Mouse (Mus musculus): Measurements from ENCODE around the gene Pdia3. TPM values are rescaled to one million over a fixed set of nuclear protein-coding genes. Genes with fewer than 3 reads are reported as not detected.
"Not testable (repeated sequence)": the region's sequence is repeated elsewhere in the genome, so short reads cannot be mapped to it uniquely, and the experiment has no call there.

Gene Pdia3
- polyA plus RNA-seq, 1 experiment from 2014 or later = 811 TPM

DNA sequence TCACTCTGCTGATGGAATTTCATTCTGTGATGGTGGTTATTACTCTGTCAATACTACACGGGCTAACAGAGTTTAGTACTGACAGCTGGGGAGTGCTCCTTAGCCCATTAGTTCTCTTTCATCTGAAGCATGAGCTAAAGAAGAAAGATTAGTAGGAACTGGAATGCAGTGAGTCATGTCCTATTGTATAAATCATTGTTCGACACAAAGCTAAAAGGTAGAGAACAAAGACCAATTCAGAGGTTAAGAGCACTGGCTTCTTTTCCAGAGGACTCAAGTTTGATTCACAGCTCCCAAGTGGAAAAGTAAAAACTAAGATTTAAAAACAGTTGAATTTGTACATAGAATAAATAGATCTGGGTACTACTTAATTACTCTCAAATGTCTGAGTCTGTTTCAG, 46.5 kb downstream of the Pdia3 start:
- Histone ChIP-seq H3K4me2 (no peak overlapping the region), H3K27ac (no peak overlapping the region), H3K9me3 (replicated peaks) (no peaks in the 10 kb centered on the region), H3K9ac (no peak overlapping the region), H3K36me3 (peaks cover 30% of the 10 kb centered on the region), H3K27me3 (no peaks in the 10 kb centered on the region), H3K4me3 (replicated peaks) (no peak overlapping the region), H3K4me1 (peaks cover 12% of the 10 kb centered on the region)
- 43% methylated on average over 2 of the region's 2 CpGs for WGBS
- ATAC-seq (replicated peaks; ENCODE audit: low FRiP score) = no peak

DNA sequence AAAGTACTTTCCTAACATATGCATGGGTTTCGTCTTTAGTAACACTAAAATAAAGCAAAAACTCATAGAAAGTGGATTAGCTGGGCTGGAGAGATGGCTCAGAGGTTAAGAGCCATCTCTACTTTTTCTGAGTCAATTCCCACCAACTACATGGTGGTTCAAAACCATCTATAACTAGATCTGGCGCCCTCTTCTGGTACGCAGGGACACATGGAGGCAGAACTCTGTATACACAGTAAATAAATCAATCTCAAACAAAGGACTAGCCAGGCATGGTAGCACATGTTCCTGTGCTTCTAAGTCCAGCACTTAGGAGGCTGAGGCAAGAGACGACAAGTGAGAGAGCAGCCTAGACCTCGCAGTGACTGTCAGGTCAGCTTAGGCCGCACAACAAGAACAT, 55.4 kb downstream of the Pdia3 start:
- H3K36me3 ChIP-seq; H3K4me2 ChIP-seq; H3K27me3 ChIP-seq; ATAC-seq (replicated peaks; ENCODE audit: low FRiP score); H3K9ac ChIP-seq; H3K4me1 ChIP-seq; H3K4me3 ChIP-seq (replicated peaks); H3K27ac ChIP-seq; H3K9me3 ChIP-seq (replicated peaks): not testable (repeated sequence)
- 66% methylated on average over 3 of the region's 6 CpGs for WGBS

DNA sequence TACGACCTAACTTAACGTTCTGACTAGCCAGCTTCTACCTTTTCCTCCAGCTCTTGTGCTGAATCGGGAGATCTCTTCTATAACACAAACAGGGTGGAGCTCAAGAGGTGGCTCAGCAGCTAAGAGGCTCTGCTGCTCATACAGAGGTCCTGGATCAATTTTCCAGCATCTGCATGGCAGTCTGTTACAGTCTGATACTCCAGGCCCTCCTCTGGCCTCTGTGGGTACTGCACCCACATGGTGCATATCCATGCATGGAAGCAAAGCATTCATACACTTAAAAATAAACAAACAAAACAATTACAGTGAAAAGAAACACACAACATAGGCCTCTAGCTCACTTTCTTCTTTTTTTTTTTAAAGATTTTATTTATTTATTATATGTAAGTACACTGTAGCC, 59.2 kb downstream of the Pdia3 start:
- ATAC-seq (replicated peaks; ENCODE audit: low FRiP score); H3K36me3 ChIP-seq; H3K9ac ChIP-seq; H3K27me3 ChIP-seq; H3K4me1 ChIP-seq; H3K27ac ChIP-seq; H3K9me3 ChIP-seq (replicated peaks): not testable (repeated sequence)
- peak overlapping the region; percentile 70 for H3K4me3 ChIP-seq (replicated peaks)
- WGBS = 91% methylated on average over 3 of the region's 3 CpGs
- peak overlapping the region; percentile 70 for H3K4me2 ChIP-seq

DNA sequence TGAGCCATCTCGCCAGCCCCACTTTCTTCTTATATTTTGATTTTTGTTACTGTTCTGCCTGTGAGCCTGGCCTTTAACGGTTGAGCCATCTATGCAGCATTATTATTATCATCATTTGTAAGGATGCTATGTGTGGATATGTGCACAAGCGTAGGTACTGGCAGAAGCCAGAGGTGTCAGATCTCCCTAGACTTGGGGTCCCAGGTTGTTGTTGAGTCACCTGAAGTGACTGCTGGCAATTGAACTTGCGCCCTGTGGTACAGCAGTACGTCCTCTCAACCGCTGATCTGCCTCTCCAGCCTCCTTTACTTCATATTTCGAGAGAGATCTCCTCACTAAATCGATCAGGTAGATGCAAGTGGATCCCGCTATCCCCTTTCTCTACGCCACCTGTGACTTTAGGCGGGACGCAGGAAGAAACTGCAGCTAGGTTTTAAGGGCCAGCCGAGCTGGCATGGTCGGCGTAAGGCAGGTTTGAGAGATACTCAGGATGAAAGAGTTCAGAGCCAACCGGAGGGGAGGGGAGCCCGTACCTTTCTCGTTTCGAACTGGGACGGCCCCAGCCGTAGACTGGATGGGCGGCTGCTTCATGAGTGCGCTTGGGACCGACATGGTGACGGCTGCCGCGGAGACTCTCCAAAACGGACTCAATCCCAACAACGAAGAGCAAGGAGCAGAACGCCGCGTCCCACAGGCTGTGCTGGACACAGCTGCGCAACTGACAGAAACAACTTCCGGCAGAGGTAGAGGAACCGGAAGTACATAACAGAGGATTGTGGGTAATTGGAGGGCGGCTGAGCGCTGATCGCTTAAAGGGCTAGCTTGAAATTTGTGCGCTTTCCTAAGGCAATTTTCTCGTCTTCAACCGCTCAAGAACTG, 60.0 kb downstream of the Pdia3 start, which contains the start of gene Mfap1b:
Gene Mfap1b, minus strand, starts transcription at position 767 of the 879 bp plus-strand sequence.
- not testable (repeated sequence) for H3K4me1 ChIP-seq; H3K36me3 ChIP-seq; H3K9me3 ChIP-seq (replicated peaks); H3K27me3 ChIP-seq
- Histone ChIP-seq H3K27ac (peak within 1 kb of the TSS; percentile 75; the same call in 1 of the 2 replicates), H3K4me3 (replicated peaks) (peak within 1 kb of the TSS; percentile 70), H3K9ac (peak within 1 kb of the TSS; percentile 60), H3K4me2 (peak within 1 kb of the TSS; percentile 70)
- WGBS = 7% methylated on average over 39 of the region's 41 CpGs
- ATAC-seq (replicated peaks; ENCODE audit: low FRiP score) = peak; percentile 91

DNA sequence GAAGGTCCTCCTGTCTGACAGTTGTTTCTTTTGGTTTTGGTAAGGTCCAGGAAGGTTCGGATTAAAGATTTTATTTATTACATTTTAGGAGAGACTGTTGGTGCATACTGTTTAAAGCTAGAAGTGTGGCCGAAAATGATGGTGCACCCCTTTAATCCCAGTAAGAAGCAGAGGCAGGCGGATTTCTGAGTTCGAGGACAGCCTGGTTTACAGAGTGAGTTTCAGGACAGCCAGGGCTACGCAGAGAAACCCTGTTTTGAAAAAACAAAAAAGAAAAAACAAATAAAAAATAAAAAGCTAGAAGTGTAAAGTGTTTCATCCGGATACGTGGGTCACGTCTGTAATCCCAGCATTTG, 60.6 kb downstream of the Pdia3 start:
- Histone ChIP-seq H3K9ac (peak overlapping the region; percentile 60), H3K4me2 (peak overlapping the region; percentile 70)
- no peak for ATAC-seq (replicated peaks; ENCODE audit: low FRiP score)

DNA sequence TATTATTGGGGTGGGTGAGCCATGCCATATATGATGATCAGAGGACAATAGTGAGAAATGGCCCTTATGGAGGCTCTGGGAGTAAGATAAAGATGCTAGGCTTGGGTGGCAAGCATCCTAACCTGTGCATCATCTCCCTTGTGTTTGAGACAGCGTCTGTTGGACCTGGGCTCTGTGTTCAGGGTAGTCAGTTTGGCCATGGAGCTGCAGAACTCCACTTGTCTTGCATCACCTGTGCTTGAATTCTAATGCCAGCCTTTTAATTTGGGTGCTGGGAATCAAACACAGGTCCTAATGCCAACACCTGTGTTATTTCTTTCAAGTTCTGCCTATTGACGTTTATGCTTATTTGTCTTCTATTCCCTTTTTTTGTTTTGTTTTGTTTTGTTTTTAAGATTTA, 61.7 kb downstream of the Pdia3 start:
- 98% methylated on average over 2 of the region's 2 CpGs for WGBS
- H3K4me1 ChIP-seq; H3K9me3 ChIP-seq (replicated peaks); ATAC-seq (replicated peaks; ENCODE audit: low FRiP score); H3K27me3 ChIP-seq; H3K27ac ChIP-seq; H3K36me3 ChIP-seq; H3K4me2 ChIP-seq; H3K4me3 ChIP-seq (replicated peaks); H3K9ac ChIP-seq: not testable (repeated sequence)

More for the DNA sequence above, 60.6 kb downstream of the Pdia3 start:
- peak overlapping the region; percentile 75; the same call in 1 of the 2 replicates for H3K27ac ChIP-seq
- WGBS = 29% methylated on average over 8 of the region's 8 CpGs
- no peaks in the 10 kb centered on the region for H3K9me3 ChIP-seq (replicated peaks)
- peak overlapping the region; percentile 70 for H3K4me3 ChIP-seq (replicated peaks)
- peaks cover 5% of the 10 kb centered on the region; the same call in 1 of the 2 replicates for H3K4me1 ChIP-seq
- H3K27me3 ChIP-seq = no peaks in the 10 kb centered on the region
- peaks cover 4% of the 10 kb centered on the region; the same call in 1 of the 2 replicates for H3K36me3 ChIP-seq

DNA sequence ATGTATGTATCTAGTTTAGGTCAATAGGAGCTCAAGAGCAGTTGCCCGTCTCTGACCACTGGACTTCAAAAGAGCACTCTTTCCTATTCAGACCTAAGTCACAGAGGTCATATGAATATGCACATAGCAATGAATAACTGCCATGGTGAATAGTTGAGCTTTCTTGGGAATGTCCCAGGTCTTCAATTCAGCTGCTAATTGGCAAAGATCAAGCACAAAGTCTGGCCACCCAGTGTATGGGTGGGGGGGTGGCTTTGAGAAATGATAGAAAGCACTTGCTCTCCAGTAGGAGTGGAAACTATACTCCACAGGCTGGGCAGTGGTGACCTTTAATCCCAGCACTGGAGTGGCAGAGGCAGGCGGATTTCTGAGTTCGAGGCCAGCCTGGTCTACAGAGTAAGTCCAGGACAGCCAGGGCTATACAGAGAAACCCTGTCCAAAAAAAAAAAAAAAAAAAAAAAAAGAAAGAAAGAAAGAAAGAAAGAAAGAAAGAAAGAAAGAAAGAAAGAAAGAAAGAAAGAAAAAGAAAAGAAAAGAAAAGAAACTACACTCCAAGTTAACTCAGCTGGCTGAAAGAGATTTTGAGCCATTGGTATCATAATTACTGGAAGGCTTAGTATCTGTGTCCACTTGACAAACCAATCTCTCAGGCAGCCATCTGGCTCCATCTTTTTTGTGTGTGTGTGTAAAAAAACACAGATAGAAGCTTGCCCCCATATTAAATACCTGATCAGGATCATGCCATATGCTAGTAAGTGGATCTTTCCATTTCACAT, 64.1 kb downstream of the Pdia3 start:
- no peaks in the 10 kb centered on the region for H3K27me3 ChIP-seq
- H3K4me1 ChIP-seq = peaks cover 5% of the 10 kb centered on the region; the same call in 1 of the 2 replicates
- no peak for ATAC-seq (replicated peaks; ENCODE audit: low FRiP score)
- no peak overlapping the region for H3K27ac ChIP-seq
- H3K9me3 ChIP-seq (replicated peaks) = no peaks in the 10 kb centered on the region
- H3K4me3 ChIP-seq (replicated peaks) = no peak overlapping the region
- 87% methylated on average over 3 of the region's 3 CpGs for WGBS
- H3K4me2 ChIP-seq = no peak overlapping the region
- H3K9ac ChIP-seq = no peak overlapping the region
- no peaks in the 10 kb centered on the region; the same call in 1 of the 2 replicates for H3K36me3 ChIP-seq

DNA sequence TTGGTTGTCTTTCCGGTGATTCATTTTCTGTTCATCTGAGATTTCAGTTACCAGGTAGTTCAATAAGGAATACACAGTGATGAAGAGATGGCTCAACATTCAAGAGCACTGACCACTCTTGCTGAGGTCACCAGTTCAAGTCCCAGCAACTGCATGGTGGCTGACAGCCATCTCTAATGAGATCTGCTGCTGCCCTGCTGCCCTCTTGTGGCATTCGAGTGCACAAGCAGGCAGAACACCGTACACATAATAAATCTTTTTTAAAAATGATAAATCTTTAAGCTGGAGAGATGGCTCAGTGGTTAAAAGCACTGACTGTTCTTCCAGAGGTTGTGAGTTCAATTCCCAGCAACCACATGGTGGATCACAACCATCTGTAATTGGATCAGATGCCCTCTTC, 66.9 kb downstream of the Pdia3 start:
- H3K4me3 ChIP-seq (replicated peaks) = no peak overlapping the region
- H3K27ac ChIP-seq = no peak overlapping the region
- H3K9ac ChIP-seq = no peak overlapping the region
- no peaks in the 10 kb centered on the region for H3K4me1 ChIP-seq
- 0 out of 2 replicates have a peak, but pooled peaks cover 6% of the 10 kb centered on the region for H3K27me3 ChIP-seq
- no peak overlapping the region for H3K4me2 ChIP-seq
- no peak for ATAC-seq (replicated peaks; ENCODE audit: low FRiP score)
- no peaks in the 10 kb centered on the region for H3K9me3 ChIP-seq (replicated peaks)
- H3K36me3 ChIP-seq = no peaks in the 10 kb centered on the region; the same call in 1 of the 2 replicates
- 44% methylated on average over 3 of the region's 3 CpGs for WGBS

DNA sequence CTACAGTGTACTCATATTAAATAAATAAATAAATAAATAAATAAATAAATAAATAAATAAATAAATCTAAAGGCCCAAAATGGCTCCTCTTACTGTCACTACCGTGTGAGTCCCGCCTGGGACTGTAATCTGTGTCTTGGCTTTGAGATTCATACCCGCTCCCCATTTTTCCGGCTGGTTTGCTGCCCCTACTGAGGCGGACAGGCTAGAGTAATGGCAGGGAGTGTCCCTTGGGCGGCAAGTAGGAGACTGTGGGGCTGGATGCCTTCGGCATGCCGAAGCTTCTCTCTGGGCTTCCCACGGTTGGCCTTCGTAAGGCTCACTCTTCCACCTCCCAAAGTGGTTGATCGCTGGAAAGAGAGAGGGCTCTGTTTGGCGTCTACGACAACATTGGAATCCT, 67.3 kb downstream of the Pdia3 start:
- H3K4me2 ChIP-seq; H3K4me1 ChIP-seq; H3K27me3 ChIP-seq; H3K9me3 ChIP-seq (replicated peaks); H3K27ac ChIP-seq; H3K36me3 ChIP-seq; H3K4me3 ChIP-seq (replicated peaks); ATAC-seq (replicated peaks; ENCODE audit: low FRiP score); H3K9ac ChIP-seq: not testable (repeated sequence)
- WGBS = 88% methylated on average over 13 of the region's 13 CpGs

DNA sequence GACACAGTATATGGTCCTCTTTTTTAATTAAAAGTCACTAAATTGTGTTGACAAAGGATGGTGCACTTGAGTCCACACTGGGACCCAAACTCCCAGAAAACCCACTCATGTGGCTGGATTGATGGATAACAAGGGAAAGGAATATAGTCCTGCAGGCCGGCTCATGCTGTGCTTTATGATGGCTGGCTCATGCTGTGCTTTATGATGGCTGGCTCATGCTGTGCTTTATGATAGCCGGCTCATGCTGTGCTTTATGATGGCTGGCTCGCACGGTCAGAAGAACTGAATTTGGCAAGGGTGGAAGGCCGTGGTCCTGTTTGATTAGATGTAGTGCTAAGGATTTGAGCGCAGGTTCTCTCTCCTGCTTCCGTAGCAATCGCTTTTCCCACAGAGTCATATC, 70.0 kb downstream of the Pdia3 start:
- no peak overlapping the region for H3K9ac ChIP-seq
- ATAC-seq (replicated peaks; ENCODE audit: low FRiP score) = no peak
- H3K27ac ChIP-seq = no peak overlapping the region
- H3K4me3 ChIP-seq (replicated peaks) = no peak overlapping the region
- no peak overlapping the region for H3K4me2 ChIP-seq
- H3K4me1 ChIP-seq = no peaks in the 10 kb centered on the region
- 0 out of 2 replicates have a peak, but pooled peaks cover 6% of the 10 kb centered on the region for H3K27me3 ChIP-seq
- no peaks in the 10 kb centered on the region for H3K9me3 ChIP-seq (replicated peaks)
- no peaks in the 10 kb centered on the region for H3K36me3 ChIP-seq
- 35% methylated on average over 8 of the region's 8 CpGs for WGBS

DNA sequence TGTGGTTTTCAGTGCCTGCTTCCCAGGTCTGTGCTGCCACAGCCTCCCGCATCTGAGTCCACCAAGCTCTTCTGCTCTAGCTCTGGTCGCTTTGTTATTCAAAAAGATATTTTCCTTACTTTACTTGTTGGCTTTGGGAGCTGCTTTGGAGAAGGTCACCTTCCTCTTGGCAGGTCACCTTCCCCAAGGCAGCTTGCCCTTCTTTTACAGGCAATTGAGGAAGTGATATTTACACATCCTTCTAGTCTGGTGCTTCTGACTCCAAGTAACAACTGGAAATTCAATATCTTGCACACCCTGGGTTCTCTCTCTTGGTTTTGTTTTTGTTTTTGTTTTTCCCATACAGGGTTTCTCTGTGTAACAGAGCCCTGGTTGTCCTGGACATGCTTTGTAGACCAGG, 70.8 kb downstream of the Pdia3 start:
- H3K4me1 ChIP-seq; H3K36me3 ChIP-seq; H3K27ac ChIP-seq; H3K9ac ChIP-seq; H3K27me3 ChIP-seq; H3K9me3 ChIP-seq (replicated peaks); ATAC-seq (replicated peaks; ENCODE audit: low FRiP score); H3K4me2 ChIP-seq; H3K4me3 ChIP-seq (replicated peaks): not testable (repeated sequence)
- WGBS = 73% methylated on average over 2 of the region's 2 CpGs
